Mouse (Mus musculus) myocyte (in vitro differentiated cells): ENCODE results near the gene Fdx1l. TPM values are rescaled to one million over a fixed set of nuclear protein-coding genes. Genes with fewer than 3 reads are reported as not detected.

Experiments
- H3K27me3 ChIP-seq: one replicate; pipeline ENCODE4 v1.6.1; 2011; ENCODE audit not compliant: control insufficient read depth, insufficient read depth, insufficient read length
- H3K36me3 ChIP-seq: one replicate; pipeline ENCODE4 v1.6.1; 2011; ENCODE audit not compliant: control insufficient read depth, insufficient read depth
- H3K4me2 ChIP-seq: one replicate; pipeline ENCODE4 v1.6.1; 2011; ENCODE audit warnings: low read depth, control low read depth
- H3K4me3 ChIP-seq: one replicate; pipeline ENCODE4 v1.5.1; 2011; ENCODE audit warnings: mild to moderate bottlenecking, control low read depth, moderate library complexity
- H3K79me2 ChIP-seq: one replicate; pipeline ENCODE4 v1.6.1; 2011; ENCODE audit not compliant: control insufficient read depth, insufficient read depth
- H3ac ChIP-seq: one replicate; pipeline ENCODE4 v1.6.1; 2011; ENCODE audit not compliant: control insufficient read depth, insufficient read length
- CEBPB ChIP-seq: IDR thresholded peaks from 2 replicates; pipeline ENCODE4 v1.6.1; 2011; ENCODE audit warnings: mild to moderate bottlenecking, moderate library complexity; ENCODE audit not compliant: poor library complexity, insufficient read depth, severe bottlenecking
- E2F4 ChIP-seq: IDR thresholded peaks from one replicate; pipeline ENCODE4 v1.6.1; 2011; ENCODE audit warnings: mild to moderate bottlenecking, control low read depth, moderate library complexity; ENCODE audit not compliant: insufficient read depth
- MAX ChIP-seq: IDR thresholded peaks from one replicate; pipeline ENCODE4 v1.6.1; 2011; ENCODE audit warnings: low read depth, mild to moderate bottlenecking, control low read depth
- MYOD1 ChIP-seq, 3 experiments: IDR thresholded peaks; one replicate each; pipeline ENCODE4 v1.6.1; 2011; ENCODE audit warnings: control low read depth in 2 of 3, low read depth in 2 of 3, mild to moderate bottlenecking in 2 of 3, moderate library complexity in 1 of 3; ENCODE audit not compliant: insufficient read length in 2 of 3, control insufficient read depth in 1 of 3
- MYOG ChIP-seq, 3 experiments: IDR thresholded peaks; one replicate each; pipeline ENCODE4 v1.6.1; 2011; ENCODE audit warnings: control low read depth in 2 of 3, low read depth in 2 of 3, mild to moderate bottlenecking in 2 of 3; ENCODE audit not compliant: insufficient read length in 2 of 3, control insufficient read depth in 1 of 3, insufficient read depth in 1 of 3
- POLR2A ChIP-seq: IDR thresholded peaks from one replicate; pipeline ENCODE4 v1.6.1; 2011; ENCODE audit warnings: low read depth, mild to moderate bottlenecking, control low read depth, moderate library complexity; ENCODE audit not compliant: insufficient read length
- POLR2AphosphoS2 ChIP-seq: IDR thresholded peaks from one replicate; pipeline ENCODE4 v1.6.1; 2011; ENCODE audit warnings: low read depth, control low read depth; ENCODE audit not compliant: insufficient read length
- REST ChIP-seq: IDR thresholded peaks from one replicate; pipeline ENCODE4 v1.6.1; 2011; ENCODE audit warnings: mild to moderate bottlenecking, control low read depth, moderate library complexity; ENCODE audit not compliant: insufficient read depth, insufficient read length
- SRF ChIP-seq: IDR thresholded peaks from one replicate; pipeline ENCODE4 v1.6.1; 2011; ENCODE audit warnings: low read depth; ENCODE audit not compliant: control insufficient read depth, insufficient read length
- TCF12 ChIP-seq: IDR thresholded peaks from one replicate; pipeline ENCODE4 v1.6.1; 2011; ENCODE audit warnings: mild to moderate bottlenecking, control low read depth; ENCODE audit not compliant: poor library complexity, insufficient read depth, severe bottlenecking
- TCF3 ChIP-seq: IDR thresholded peaks from one replicate; pipeline ENCODE4 v1.6.1; 2011; ENCODE audit warnings: low read depth, control low read depth; ENCODE audit not compliant: insufficient read length
- USF1 ChIP-seq: IDR thresholded peaks from one replicate; pipeline ENCODE4 v1.6.1; 2011; ENCODE audit warnings: low read depth, mild to moderate bottlenecking, control low read depth, moderate library complexity
- polyA plus RNA-seq: library from polyadenylated mRNA; unstranded; fragments of >200 nt; fragmentation: generic; extraction: Trizol; gene quantifications from one replicate; pipeline ENCODE4 v1.2.1, GENCODE M21; 2012; ENCODE audit warnings: missing spikeins

Fdx1l gene
- polyA plus RNA-seq, 1 experiment = 75.0 TPM

DNA sequence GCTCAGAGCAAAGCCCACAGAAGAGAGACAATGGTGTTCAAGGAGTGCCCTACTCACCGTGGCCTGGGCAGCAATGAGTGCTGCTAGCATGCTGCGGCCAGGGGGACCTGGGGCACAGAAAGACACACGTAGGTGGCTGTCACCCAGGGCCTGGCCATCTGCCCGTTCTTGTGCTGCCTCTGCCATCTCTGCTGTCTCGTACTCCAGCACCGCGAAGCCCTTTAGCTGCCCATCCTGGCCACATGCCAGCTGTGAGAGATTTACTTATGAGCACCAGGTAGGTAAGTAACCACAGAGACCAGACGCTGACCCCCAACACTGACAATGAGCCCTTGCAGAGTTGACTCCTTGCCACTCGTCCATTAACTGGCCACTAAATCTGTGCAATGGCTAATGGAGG lies 7.7 kb upstream of the Fdx1l start:
- H3K27me3 ChIP-seq = no peaks in the 10 kb centered on the region
- no peaks in the 10 kb centered on the region for H3K79me2 ChIP-seq
- H3K4me3 ChIP-seq = no peak overlapping the region
- peaks cover 43% of the 10 kb centered on the region for H3K36me3 ChIP-seq
- H3K4me2 ChIP-seq = no peak overlapping the region
- TF ChIP-seq TCF12 (no peak), MYOD1 (IDR thresholded peaks at IDR 0.05; ENCODE audit: control insufficient read depth in 1 of 3, insufficient read length in 2 of 3, low read depth in 2 of 3) (no peak), TCF3 (no peak)
- no peak overlapping the region for H3ac ChIP-seq

DNA sequence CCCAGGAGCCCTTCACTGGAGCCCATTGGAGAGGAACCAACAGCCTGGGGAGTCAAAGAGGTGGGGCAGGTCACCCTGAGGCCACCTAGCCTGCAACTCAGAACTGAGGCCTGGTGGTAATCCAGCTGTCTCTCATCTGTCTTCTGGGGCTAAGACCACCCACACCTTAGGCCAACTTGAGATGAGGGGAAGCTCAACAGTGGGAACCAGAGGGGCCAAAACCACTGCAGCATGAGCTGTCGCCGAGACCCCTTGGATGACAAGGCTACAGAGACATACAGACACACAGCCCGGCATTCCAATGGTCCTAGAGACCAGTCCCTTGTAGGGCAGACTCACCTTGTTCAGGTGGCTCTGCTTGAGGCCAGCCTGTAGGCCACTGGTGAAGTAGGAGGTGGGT lies 2.2 kb upstream of the Fdx1l start:
- no peak overlapping the region for H3K4me2 ChIP-seq
- H3K36me3 ChIP-seq = peaks cover 14% of the 10 kb centered on the region
- no peak for TF ChIP-seq MYOG (IDR thresholded peaks at IDR 0.05; ENCODE audit: control insufficient read depth in 1 of 3, insufficient read depth in 1 of 3, insufficient read length in 2 of 3, low read depth in 2 of 3)
- TF ChIP-seq MAX = no peak
- TF ChIP-seq MYOD1 (IDR thresholded peaks at IDR 0.05; ENCODE audit: control insufficient read depth in 1 of 3, insufficient read length in 2 of 3, low read depth in 2 of 3) = no peak
- no peak for TF ChIP-seq POLR2AphosphoS2
- TF ChIP-seq SRF = no peak
- TF ChIP-seq TCF3 = no peak
- TF ChIP-seq REST = no peak
- no peak for TF ChIP-seq TCF12
- no peak for TF ChIP-seq CEBPB
- no peak for TF ChIP-seq E2F4
- TF ChIP-seq USF1 = no peak
- TF ChIP-seq POLR2A = no peak
- H3ac ChIP-seq = no peak overlapping the region
- H3K27me3 ChIP-seq = no peaks in the 10 kb centered on the region
- peaks cover 23% of the 10 kb centered on the region for H3K79me2 ChIP-seq
- H3K4me3 ChIP-seq = no peak overlapping the region

DNA sequence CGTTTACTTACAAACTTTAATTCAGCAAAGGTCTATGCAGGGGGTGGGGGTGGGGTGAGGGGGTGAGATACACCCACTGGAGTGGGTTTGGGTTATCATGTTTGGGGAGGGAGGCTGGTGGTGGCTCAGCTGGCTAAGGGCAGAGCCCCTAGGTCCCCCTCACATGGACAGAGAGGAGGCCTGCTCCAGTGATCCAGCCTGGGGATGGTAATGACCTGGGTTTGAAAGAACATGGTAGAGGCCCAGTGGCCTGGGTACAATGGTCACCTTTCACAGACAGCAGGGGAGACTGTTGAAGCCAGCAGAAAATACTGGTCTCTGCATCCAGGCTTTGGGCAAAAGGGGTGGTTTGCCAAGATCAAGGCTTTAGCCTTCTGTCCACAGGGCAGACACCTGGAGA lies 759 bp upstream of the Fdx1l start:
- Histone ChIP-seq H3K27me3 (no peaks in the 10 kb centered on the region), H3ac (no peak overlapping the region), H3K79me2 (peaks cover 23% of the 10 kb centered on the region), H3K36me3 (peaks cover 13% of the 10 kb centered on the region), H3K4me3 (peak overlapping the region; percentile 56), H3K4me2 (no peak overlapping the region)
- no peak for TF ChIP-seq TCF12
- TF ChIP-seq POLR2AphosphoS2 = no peak
- TF ChIP-seq USF1 = no peak
- TF ChIP-seq POLR2A = no peak
- TF ChIP-seq MYOD1 (IDR thresholded peaks at IDR 0.05; ENCODE audit: control insufficient read depth in 1 of 3, insufficient read length in 2 of 3, low read depth in 2 of 3) = no peak
- no peak for TF ChIP-seq REST

DNA sequence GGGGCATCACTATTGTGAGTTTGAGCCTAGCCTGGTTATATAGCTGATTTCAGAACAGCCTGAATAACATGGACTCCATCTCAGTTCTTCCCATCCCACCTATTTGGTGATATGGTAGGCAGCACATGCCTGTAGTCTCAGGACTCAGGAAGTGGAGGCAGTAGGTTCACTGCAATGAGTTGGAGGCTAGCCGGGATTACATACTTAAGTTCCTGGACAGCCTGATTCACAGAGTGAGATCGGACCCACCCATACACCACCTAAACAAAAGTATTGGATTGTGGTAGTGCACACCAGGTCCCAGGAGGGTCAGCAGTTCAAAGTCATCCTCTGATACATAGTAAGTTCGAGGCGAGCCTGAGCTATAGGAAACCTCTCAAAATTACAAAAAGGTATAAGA lies 773 bp downstream of the Fdx1l start:
- Histone ChIP-seq H3K4me3 (peak overlapping the region; percentile 56), H3K27me3 (no peaks in the 10 kb centered on the region), H3K79me2 (peaks cover 23% of the 10 kb centered on the region), H3K4me2 (peak overlapping the region; percentile 86), H3ac (peak overlapping the region; percentile 60), H3K36me3 (peaks cover 1% of the 10 kb centered on the region)
- no peak for TF ChIP-seq TCF3

DNA sequence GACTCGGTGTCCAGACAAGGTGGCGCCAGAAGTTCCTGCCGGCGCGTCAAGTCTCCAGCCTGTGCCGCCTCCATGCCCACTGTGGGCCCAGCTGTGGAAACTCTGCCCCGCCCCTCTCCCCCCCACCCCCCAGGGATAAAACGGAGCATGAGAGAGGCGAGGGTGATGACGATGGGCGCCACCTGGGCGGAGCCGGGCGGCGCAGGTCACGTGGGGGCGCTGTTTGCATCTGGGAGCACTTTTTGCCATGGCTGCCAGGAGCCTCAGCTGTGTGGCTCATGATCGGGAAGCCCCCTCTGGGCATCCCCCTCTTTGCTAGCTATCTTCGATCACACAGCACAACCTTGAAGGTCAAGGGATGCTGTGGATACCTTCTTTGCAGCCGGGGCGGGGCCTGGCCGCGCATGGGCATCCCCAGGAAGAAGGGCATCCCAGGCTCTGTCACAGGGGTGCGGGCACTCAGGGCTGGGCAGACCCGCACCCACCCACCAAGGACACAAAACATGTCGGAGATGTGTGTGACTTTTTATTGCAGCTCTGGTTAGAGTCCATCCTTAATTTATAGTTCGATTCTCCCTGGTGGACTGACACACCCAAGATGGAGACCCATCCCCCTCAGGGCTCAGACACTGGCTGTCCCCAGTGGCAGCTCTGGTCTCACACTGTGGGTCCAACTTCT lies 6.3 kb downstream of the Fdx1l start, which contains the start of gene Zglp1:
Gene Zglp1, minus strand, starts transcription at position 88 of the 679 bp plus-strand sequence.
- Histone ChIP-seq H3K4me2 (no peak within 1 kb of the TSS), H3K79me2 (peaks cover 13% of the 10 kb centered on the region), H3K27me3 (no peaks in the 10 kb centered on the region), H3K36me3 (peaks cover under 1% of the 10 kb centered on the region), H3ac (no peak within 1 kb of the TSS), H3K4me3 (no peak within 1 kb of the TSS)
- TF ChIP-seq MAX = no peak
- TF ChIP-seq E2F4 = no peak
- no peak for TF ChIP-seq REST
- TF ChIP-seq POLR2A = no peak
- TF ChIP-seq MYOD1 (IDR thresholded peaks at IDR 0.05; ENCODE audit: control insufficient read depth in 1 of 3, insufficient read length in 2 of 3, low read depth in 2 of 3) = no peak
- TF ChIP-seq TCF12 = no peak
- TF ChIP-seq POLR2AphosphoS2 = no peak
- no peak for TF ChIP-seq CEBPB
- TF ChIP-seq USF1 = no peak
